Mouse (Mus musculus): ENCODE results near the gene Rgl1.

- no peak for TF ChIP-seq CTCF (IDR thresholded peaks at IDR 0.05; ENCODE audit: low read depth)
- TF ChIP-seq EP300 (IDR thresholded peaks at IDR 0.05; ENCODE audit: low read depth) = no peak
Measured at GRCm38 (mm10) chr1:152578944-152579343, 187.2 kb downstream of the Rgl1 start.
